Mouse (Mus musculus) myocyte (in vitro differentiated cells): ENCODE data around the gene Kidins220.

Experiments
- CEBPB ChIP-seq: IDR thresholded peaks from 2 replicates; pipeline ENCODE4 v1.6.1; 2011; ENCODE audit warnings: mild to moderate bottlenecking, moderate library complexity; ENCODE audit not compliant: poor library complexity, insufficient read depth, severe bottlenecking
- E2F4 ChIP-seq: IDR thresholded peaks from one replicate; pipeline ENCODE4 v1.6.1; 2011; ENCODE audit warnings: mild to moderate bottlenecking, control low read depth, moderate library complexity; ENCODE audit not compliant: insufficient read depth
- MAX ChIP-seq: IDR thresholded peaks from one replicate; pipeline ENCODE4 v1.6.1; 2011; ENCODE audit warnings: low read depth, mild to moderate bottlenecking, control low read depth
- MYOD1 ChIP-seq, 3 experiments: IDR thresholded peaks; one replicate each; pipeline ENCODE4 v1.6.1; 2011; ENCODE audit warnings: control low read depth in 2 of 3, low read depth in 2 of 3, mild to moderate bottlenecking in 2 of 3, moderate library complexity in 1 of 3; ENCODE audit not compliant: insufficient read length in 2 of 3, control insufficient read depth in 1 of 3
- MYOG ChIP-seq, 3 experiments: IDR thresholded peaks; one replicate each; pipeline ENCODE4 v1.6.1; 2011; ENCODE audit warnings: control low read depth in 2 of 3, low read depth in 2 of 3, mild to moderate bottlenecking in 2 of 3; ENCODE audit not compliant: insufficient read length in 2 of 3, control insufficient read depth in 1 of 3, insufficient read depth in 1 of 3
- POLR2A ChIP-seq: IDR thresholded peaks from one replicate; pipeline ENCODE4 v1.6.1; 2011; ENCODE audit warnings: low read depth, mild to moderate bottlenecking, control low read depth, moderate library complexity; ENCODE audit not compliant: insufficient read length
- POLR2AphosphoS2 ChIP-seq: IDR thresholded peaks from one replicate; pipeline ENCODE4 v1.6.1; 2011; ENCODE audit warnings: low read depth, control low read depth; ENCODE audit not compliant: insufficient read length
- REST ChIP-seq: IDR thresholded peaks from one replicate; pipeline ENCODE4 v1.6.1; 2011; ENCODE audit warnings: mild to moderate bottlenecking, control low read depth, moderate library complexity; ENCODE audit not compliant: insufficient read depth, insufficient read length
- SRF ChIP-seq: IDR thresholded peaks from one replicate; pipeline ENCODE4 v1.6.1; 2011; ENCODE audit warnings: low read depth; ENCODE audit not compliant: control insufficient read depth, insufficient read length
- TCF12 ChIP-seq: IDR thresholded peaks from one replicate; pipeline ENCODE4 v1.6.1; 2011; ENCODE audit warnings: mild to moderate bottlenecking, control low read depth; ENCODE audit not compliant: poor library complexity, insufficient read depth, severe bottlenecking
- TCF3 ChIP-seq: IDR thresholded peaks from one replicate; pipeline ENCODE4 v1.6.1; 2011; ENCODE audit warnings: low read depth, control low read depth; ENCODE audit not compliant: insufficient read length
- USF1 ChIP-seq: IDR thresholded peaks from one replicate; pipeline ENCODE4 v1.6.1; 2011; ENCODE audit warnings: low read depth, mild to moderate bottlenecking, control low read depth, moderate library complexity

GRCm38 (mm10) chr12:25059487-25060200 lies 84.9 kb downstream of the Kidins220 start:
- TF ChIP-seq MAX (no peak), SRF (no peak), POLR2A (no peak), E2F4 (no peak), TCF3 (no peak), USF1 (no peak), TCF12 (no peak), MYOD1 (IDR thresholded peaks at IDR 0.05; ENCODE audit: control insufficient read depth in 1 of 3, insufficient read length in 2 of 3, low read depth in 2 of 3) (no peak), POLR2AphosphoS2 (no peak), REST (no peak), CEBPB (no peak), MYOG (IDR thresholded peaks at IDR 0.05; ENCODE audit: control insufficient read depth in 1 of 3, insufficient read depth in 1 of 3, insufficient read length in 2 of 3, low read depth in 2 of 3) (no peak)
